Mouse (Mus musculus) layer of hippocampus, postnatal 25 days (tissue): ENCODE results near the gene Cldn34c1. TPM values are rescaled to one million over a fixed set of nuclear protein-coding genes. Genes with fewer than 3 reads are reported as not detected.
"Not testable (repeated sequence)": the region's sequence is repeated elsewhere in the genome, so short reads cannot be mapped to it uniquely, and the experiment has no call there.

Source experiments
- DNase-seq, 2 experiments: peaks; one replicate each; pipeline ENCODE4 v3.0.0; 2022; ENCODE audit warnings: mixed read lengths in 2 of 2, low spot score in 1 of 2; ENCODE audit errors: extremely low spot score in 1 of 2
- total RNA-seq, 2 experiments: library from RNA; stranded (reverse); gene quantifications; 2 replicates each; pipeline ENCODE4 v1.2.3; 2021

Cldn34c1 gene
- 1 to 10 TPM; 2.9 to 5.9 TPM for total RNA-seq

DNA sequence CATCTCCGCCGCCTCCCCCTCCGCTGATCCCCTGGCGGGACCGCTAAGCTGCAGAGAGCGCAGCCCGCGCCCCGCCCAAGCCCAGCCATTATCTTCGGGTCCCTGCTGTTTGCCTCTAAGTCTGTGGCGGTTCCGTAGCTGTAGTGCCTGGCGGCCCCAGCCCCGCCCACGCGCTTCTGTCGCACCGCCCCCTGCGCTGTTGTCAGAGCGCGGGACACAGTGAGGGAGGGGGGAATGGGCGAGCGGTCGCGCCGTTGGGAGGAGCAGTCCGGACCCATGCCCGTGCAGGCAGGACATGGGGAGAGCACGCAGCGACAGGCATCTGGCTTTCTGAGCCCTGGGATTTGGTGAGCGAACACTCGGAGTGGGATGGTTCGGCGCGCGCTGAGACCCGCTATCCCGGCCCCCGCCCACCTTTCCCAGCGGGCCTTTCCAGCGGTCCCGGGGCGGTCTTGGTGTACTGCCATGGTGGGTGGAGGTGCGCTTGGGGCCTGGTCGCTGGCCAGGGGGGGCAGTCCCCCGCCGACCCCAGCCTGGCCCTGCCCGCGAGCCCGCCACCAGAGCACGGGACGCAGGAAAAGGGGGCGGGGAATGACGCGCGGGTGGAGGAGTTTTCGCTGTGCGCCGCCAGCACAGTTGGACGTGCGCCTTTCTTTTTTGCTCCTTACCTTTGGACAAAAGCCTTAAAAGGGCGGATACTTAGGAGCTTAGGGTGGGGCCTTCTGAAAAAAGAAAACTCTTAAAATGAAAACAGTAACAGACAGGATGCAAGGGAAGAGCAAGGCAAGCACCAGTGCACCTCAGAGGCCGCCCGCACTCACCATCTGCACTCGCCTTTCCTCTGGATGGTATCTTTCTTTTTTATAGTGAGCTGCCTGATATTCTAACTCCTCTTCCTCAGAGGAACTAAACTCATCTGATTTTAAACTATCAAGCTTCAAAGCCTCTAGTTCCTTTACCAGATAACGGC, at the start of gene Cldn34c1:
Cldn34c1 (plus strand) TSS at position 205 of the 970 bp plus-strand sequence.
- DNase-seq, result peak; percentile 52

DNA sequence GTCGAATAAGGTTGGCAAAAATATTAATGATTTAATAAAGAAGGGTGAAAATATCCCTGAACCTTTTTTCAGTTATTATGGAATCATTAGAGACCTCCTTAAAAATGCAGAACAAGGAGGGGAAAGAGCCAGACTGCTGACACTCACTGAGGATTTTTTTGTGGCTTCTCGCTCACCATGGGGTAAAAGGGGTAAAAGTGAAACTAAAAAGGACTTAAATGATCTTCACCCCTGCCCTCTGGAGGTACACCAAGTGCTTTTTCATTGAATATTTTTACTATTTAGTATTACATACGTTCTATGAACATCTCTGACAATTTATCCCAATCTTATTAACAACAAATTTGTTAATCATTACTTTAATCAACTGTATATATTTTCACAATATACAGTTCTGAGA, 15.9 kb upstream of the Cldn34c1 start:
- no peak for DNase-seq

DNA sequence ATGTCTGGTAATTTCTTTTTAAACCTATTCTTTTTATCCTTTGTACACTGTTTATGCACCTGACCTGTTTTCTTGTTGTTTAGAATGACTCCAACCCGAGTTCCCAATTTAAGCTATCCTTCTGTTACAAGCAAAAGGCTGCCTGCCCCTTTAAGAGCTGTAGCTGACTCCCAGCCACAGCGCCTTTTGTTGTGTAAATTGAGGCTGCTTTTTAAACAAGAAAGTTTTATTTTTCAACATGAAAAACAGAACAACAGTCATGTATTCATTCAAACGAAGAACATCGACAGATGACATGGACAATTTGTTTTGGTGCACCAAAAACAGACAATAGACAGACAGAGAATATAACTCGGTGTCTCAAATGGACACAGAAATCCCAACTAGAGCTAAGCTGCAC, 489 bp upstream of the Cldn34c1 start:
- DNase-seq, result not testable (repeated sequence)

DNA sequence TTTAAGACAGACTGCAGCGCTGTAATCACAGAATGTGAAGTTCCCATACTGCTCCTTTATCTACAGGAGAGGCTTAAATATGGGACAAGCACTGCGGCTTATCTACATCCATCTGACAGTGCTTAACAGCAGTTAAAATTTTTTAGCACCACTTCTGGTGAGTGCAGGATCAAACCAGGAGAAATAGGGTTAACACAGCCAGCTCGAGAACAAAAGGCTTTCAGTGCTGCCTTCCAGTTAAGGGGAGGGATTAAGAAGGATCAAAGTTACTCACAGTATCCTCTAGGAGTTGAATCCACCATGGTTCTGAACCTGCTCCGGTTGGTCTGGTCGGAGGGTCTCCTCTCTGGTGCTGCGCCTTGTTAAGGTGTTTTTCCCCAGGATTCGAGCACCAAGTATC, 1.4 kb downstream of the Cldn34c1 start:
- DNase-seq, result not testable (repeated sequence)

DNA sequence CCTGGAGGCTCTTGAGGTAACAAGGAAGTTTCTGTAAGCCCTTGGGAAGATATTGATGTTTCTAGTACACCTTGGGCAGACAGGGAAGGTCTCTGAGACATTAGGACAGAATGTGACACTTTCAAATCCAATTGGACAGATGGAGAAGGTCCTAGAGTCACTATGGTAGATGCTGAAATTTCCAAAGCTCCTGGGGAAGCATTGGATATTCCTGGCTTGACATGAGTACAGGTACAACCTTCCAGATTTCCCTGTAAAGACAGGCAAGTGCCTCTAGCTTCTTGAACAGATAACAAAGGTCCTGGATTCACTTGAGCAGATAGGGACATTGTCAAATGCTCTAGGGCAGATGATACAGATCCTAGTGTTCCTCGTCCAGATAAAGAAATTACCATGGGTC, 119.1 kb downstream of the Cldn34c1 start, which contains the start of gene Srsx:
Srsx (minus strand) TSS at position 101 of the 400 bp plus-strand sequence.
- DNase-seq, result not testable (repeated sequence)

Other genes with a start within 250 kb of the Cldn34c1 start
- not detected for gene Gm17521, start 73.8 kb upstream of the Cldn34c1 start, total RNA-seq
- not detected for gene Srsx, start 119.0 kb downstream of the Cldn34c1 start, total RNA-seq
- not detected for gene Gm17577, start 143.4 kb downstream of the Cldn34c1 start, total RNA-seq